Mouse (Mus musculus): Measurements from ENCODE around the gene Foxo4.

Foxo4 gene

DNA sequence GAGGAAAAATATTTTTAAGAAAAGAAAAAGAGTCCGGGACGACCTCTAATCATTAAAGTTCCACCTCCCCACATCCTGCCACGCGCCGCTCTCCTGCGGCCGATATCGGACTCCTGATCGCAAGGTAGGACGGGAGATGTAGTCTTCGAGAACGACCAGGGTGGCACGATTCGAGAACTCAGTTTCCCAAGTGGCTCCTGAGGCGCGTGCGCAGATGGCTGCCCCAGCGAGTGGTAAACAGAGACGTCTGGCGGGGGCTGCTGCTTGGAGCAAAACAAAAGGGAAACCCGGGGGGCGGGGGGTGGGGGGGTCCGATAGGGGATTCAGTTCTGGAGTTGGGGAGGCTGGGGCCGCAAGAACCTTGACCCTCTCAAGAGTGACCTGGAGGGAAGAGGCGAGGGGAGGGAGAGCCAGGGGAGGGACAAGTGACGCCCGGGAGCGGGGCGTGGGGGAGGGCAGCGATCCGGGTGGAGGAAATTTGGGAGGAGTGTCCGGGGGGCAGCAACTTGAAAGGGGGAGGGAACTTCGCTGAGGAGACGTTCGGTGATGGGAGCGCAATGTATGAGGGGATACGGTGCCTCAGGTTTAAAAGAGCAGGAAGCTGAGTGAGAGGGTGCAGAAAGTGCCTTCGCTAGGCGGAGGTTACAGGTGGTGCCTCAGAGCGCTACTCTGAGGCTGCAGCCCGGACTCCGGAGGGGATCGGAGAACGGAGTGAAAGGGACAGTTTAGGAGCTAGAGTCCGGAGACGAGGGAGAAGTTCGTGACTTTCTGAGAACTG is at the start of gene Foxo4:
Gene Foxo4 (plus strand): TSS at position 577 of the 778 bp plus-strand sequence.
- peak; percentile 89 to 93 for DNase-seq

DNA sequence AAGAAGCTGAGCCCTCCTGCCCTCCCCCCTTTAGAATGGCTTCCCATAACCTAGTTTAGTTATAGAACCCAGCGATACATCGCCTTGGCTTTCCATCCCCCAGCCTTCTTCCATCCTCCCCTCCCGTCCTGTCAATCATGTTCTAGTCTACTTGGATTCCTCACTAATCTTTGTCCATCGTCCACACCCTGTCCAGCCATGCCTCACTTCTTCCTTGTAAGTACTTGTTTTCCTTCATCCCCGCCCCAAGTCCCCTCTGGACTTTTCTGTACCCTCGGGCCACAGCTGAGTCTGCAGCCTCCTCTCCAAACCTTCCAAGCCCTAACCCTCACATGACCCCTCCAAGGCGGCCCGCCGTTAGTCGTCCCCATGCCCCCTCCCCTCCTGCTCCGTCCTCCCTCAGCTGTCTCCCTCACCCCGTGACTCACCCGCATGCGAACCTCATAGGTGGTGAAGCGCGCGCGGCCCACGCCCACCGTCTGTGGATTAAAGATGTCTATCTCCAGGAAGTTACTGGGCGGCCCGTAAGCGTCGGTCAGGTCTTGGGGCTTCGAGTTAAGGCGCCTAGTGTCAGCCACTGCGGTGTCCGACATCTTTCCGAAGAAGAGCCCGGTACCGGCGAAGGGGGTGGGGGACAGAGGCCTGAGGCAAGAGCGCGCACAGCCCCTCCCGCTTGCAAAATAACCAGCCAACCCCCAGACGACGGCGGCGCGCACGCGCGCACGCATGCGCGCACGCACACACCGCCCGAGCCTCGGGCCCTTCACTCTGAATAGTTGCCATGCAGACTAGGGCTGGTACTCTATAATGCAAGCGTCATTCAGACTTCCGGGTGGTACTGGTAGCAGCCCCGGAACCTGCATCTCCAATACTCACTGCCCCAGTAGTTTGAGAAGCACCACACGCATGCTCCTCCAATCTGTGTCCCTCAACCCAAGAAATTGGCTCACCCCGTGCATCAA is 32.2 kb upstream of the Foxo4 start, which contains the start of gene Snx12:
Gene Snx12 (minus strand): TSS at position 730 of the 962 bp plus-strand sequence.
- DNase-seq = peak; percentile 89 to 94

DNA sequence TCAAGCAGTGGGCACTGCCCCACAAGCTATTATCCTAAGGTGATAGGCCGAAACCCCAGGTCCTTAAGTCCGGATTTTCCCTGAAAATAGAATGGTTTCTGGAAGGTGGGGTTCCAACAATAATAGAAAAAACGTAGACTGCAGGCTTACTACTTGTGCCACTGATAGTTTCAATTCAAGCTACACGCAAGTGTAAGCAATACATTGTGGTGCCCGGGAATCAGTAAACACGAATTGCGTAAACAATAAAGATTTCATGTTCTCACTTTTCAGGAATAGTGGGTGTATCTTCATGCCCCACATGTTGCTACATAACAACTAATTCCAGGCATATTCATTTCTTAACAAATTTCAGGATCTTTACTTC is 31.5 kb upstream of the Foxo4 start:
- DNase-seq = no peak

DNA sequence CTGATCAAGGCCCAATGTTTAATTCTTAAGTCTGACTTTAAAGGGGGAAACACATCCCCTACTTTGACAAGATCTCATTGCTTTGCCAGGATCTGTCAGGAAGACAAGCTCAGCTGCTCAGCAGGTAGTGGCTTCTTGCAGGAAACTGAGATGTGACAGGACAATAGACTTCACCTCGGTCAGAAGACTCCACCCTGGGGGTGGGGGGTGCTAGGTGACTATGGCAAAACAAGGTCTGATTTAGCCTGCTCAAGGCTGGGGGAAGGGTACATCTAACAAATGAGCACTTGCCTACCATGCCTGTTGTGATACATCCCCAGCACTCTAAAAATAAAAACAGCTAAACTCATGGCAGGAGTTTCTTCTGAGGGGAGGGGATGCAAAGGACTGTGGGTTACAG is 9.3 kb upstream of the Foxo4 start:
- DNase-seq = no peak

DNA sequence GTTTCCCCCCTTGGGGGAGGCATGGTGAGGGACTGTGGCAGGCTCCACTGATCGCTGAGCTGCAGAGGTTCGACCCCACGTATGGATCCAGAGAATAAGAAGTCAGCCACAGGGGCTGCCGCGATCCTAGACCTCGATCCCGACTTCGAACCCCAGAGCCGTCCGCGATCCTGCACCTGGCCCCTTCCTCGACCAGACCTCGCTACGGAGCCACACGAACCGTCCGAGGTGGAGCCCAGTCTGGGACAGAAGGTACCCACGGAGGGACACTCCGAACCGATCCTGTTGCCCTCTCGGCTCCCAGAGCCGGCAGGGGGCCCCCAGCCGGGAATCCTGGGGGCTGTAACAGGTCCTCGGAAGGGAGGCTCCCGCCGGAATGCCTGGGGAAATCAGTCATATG is 412 bp downstream of the Foxo4 start:
- peak in 1 of 2 experiments; percentile 6 for DNase-seq

DNA sequence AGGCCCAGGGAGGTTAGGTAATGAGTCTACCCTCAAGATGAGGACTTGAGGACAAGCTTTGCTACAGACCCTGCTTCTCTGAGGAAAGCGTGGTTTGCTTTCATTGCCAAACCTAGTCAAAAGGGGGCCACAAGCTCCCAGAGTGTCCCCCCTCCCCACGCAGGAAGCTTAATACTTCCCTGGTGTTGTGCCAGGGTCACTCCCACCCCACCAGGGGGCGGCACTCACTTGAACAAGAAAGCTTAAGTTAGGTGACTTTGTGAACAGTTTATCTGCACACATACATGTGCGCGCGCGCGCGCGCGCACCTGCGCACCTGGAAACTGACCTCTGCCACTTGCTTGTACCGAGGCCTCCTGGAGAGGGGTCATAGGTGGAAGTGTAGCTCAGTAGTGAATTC is 2.3 kb downstream of the Foxo4 start:
- DNase-seq = peak; percentile 19 to 25

DNA sequence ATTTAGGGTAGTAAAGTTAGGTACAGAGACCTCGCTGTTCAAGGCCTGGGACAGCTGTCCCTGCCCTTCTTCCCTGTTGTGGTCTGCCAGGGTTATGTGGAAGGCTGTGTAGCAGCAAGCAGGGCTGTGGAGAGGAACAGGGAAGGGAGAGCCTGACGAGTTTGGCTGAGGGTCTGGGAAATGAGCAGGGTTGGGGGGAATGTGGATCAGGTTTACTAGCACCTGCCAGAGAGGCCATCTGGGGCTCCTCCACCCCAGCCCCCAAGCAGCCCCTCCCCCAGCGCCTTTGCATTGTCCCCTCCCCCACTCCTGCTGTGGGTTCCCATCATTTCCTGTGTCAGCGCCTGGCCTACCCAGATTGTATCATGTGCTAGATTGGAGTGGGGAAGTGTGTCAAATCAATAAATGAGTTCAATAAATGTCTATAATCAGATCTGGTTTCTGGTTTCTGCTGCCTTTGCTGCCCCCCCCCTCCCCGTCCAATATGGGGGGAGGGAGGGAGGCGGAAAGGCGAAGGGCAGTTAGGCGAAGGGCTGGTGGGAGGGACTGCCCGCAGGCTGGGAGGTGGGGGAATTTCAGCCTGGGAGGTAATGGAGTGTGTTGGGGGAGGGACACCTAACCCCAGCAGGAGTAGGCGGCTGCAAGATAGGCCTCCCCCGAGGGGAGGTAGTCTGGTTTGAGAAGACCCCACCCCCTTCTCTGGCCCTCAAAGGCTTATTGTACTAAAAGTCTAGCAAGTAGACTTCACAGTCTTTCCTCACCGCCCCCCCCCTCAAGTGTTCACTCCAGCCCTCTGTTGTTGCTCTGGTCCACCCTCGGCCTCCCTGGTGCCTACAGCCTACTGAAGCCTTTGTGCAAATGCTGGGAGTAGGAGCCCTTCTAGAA is 6.4 kb downstream of the Foxo4 start:
- DNase-seq = no peak

DNA sequence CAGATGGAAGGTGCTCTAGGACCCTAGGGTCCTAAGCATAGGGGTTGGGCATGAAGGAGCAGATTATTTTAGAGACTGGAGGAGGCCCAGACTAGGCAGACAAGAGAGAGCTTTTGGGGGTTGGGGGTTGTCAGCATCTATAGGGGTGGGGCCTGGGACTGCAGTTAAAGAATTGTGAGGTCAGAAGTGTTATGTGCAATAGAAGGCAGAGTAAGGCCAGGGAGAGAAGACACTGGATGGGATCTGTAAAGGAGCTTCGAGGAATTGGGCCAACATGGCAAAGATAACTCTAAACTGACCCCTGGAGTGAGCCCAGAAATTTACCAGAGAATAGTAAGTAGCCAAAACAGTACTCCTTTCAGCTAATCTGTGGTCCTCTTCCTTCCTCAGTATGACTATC is 9.6 kb downstream of the Foxo4 start, which contains the start of gene Gm614:
Gene Gm614 (minus strand): TSS at position 101 of the 400 bp plus-strand sequence.
- DNase-seq = no peak

DNA sequence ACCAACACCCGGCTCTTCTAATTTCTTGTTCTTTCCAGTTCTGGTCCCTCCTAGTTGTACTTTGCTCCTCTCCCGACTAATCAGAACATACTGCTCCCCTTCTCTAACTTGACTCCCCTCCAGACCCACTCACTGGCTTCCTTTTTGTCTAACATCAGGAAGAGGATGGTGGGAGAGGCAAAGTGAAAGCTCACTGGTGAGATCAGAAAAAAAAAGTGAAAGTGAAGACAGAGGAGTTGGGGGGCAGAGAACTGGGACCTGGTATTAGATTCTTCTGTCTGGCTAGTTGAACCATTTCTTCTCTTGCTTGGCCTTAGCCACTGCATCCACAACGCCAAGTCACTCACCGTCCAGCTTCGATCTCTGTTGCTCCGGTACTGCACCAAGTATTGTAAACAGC is 12.3 kb downstream of the Foxo4 start:
- DNase-seq = no peak

DNA sequence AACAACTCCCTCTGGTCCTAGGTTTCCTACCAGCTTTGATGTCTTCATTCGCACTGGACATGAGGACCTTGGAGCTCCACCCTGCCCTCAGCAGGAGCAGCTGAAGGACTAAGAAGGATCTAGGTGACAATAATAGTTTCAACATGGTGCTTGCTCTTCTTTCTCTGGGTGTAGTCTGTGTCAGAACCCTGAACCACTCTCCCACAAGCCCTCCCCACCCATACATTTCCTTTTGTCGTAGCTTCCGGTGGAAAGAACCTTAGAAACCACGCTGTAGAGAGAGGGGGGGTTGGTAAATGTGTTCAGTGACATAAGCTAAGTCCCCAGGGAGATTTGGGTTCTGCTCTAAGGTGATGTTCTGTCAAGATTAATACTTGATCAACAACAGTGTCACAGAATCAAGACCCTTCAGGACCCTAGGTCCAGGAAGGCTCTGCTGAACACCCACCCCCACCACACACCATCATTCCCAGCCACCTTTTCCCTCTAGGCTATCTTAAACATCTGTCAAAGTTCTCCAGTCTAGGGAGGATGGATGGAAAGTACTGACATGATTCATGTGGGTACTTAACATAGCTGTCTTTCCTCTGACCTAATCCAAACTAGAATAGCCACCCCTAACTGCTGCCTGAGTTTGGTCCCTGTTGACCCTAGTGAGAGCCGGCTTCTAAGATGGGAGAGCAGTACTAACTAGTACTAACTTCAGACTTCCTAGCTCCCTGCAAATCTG is 13.9 kb downstream of the Foxo4 start, which contains the start of gene Il2rg:
Gene Il2rg (minus strand): TSS at position 231 of the 730 bp plus-strand sequence.
- peak in 1 of 2 experiments; percentile 20 for DNase-seq

DNA sequence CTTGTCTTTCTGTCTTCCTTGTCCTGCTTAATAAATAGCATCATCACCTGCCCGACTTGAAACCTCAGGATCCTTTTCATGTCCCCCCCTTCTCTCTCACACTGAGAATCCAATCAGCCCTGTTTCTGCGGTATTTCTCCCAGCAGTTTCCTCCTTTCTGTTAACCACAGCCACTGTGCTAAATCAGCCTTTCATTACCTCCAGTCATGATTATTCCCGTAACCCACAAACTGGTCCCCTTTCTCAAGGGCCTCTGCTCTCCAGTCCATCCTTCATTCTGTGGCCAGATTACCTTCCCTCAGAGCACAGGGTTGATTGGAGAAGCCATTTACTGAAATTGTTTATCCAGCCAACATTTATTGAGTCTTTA is 14.4 kb downstream of the Foxo4 start, which contains the start of gene Gm20489:
Gene Gm20489 (minus strand): TSS at position 269 of the 370 bp plus-strand sequence.
- no peak for DNase-seq

DNA sequence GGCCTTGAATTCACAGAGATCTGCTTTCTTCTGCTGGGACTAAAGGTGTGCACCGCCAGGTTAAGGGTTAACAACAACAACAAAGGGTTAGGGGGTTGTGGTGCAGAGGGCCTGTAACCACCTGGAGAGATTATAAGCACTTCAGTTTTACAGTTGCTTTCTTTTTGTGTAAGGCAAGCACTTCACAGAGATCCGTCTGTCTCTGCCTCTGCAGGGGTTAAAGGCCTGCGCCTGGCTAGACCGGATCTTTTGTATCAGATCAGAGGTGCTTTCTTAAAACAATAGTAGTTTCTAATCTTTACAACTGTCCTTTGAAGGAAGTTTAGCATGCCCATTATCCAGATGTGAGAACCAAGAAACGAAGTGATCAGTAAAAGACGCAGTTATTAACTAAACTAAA is 19.1 kb downstream of the Foxo4 start:
- no peak for DNase-seq

DNA sequence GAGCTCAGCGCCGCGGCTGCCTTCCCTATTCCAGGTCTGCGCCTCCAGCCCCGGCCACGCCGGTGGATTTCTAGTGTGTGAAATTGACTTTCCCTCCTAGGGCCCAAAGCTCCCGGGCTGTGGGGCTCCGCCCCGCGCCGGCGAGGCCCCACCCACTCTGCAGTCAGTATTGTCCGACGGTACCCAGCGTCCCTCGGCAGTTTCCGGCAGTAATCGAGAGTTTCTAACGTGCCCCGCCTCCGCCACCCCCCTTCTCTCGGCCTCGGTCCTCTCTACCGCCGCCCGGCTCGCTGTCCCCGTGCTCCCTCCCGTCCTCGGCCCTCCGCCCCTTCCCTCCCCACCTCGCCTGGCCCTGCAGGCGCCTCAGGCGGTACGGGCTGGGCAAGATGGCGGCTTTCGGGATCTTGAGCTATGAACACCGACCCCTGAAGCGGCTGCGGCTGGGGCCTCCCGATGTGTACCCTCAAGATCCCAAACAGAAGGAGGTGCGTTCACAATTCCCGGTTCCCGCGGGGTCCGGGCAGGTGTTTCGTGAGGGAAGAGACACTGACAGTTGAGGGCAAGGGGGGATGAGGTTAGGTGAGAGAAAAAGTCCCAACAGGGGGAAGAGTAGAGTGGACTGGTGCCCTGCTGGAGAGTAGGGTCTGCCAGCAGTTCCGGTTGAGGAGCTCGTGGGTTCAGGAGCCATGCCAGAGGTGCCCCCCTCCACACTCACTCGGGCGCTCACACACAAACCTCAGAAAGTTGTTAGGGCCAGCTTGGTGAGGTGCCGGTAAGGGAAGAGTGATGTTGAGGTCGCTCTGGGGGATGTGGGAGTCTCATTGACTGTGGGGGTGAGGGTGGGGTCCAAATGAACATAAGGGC is 19.8 kb downstream of the Foxo4 start, which contains the start of gene Med12:
Gene Med12 (plus strand): TSS at position 156 of the 864 bp plus-strand sequence.
- peak; percentile 92 to 95 for DNase-seq

DNA sequence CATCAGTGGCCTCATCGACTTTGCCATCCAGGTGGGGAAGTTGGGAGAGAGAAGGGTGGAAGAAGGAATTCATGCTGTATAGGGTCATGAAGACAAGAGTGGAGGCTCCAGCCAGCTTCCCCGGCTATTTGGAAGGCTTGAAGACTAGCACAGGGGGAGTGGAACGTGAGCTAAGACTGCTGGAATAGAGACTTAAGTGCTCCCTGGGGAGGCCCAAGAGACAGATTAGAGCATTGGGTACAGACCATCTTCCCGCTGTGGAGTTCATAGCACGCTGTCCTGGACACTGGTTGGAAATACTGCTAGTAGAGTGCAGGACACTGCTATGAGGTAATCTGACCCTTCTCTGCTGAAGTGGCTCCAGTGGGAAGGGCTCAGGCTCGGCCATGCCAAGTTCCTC is 28.5 kb downstream of the Foxo4 start:
- DNase-seq = no peak

DNA sequence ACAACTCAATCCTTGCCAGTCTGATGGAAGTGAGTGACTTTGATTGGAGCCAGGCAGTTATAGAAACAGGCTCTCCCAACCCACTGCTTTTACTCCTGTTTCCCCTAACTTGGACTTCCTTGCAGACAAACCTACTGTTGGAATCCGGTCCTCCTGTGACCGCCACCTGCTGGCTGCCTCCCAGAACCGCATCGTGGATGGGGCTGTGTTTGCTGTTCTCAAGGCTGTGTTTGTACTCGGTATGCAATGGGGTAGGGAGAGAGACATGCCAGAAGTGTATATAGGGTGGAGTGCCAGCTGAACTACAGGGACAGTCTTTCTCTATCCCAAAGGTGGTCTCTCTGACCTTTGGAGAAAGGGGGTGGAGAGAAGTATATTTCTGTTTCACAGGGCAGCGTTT is 31.2 kb downstream of the Foxo4 start:
- DNase-seq = peak; percentile 62 to 75

DNA sequence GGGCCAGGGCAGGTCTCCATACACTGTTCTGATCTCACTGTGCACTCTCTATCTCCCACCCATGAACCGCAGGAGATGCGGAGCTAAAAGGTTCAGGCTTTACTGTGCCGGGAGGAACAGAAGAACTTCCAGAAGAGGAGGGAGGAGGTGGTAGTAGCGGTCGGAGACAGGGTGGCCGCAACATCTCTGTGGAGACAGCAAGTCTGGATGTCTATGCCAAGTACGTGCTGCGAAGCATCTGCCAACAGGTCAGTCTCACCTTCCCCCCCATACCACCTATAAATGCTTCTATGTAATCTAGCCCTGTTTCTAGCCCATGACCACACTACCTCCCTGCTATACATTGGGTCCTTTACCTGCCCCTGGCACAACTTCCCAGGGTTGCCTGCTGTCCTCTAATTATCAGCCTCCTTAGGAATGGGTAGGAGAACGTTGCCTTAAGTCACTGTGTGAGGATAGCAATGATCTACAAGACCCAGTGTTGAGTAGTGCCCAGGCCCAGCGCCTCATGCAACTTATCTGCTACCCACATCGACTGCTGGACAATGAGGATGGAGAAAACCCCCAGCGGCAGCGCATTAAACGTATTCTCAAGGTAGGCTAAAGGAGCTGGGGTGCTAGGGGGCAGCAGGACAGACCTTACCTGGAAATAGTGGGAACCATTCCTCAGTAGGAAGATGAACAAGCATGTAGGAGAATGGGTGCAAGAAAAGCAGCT is 31.8 kb downstream of the Foxo4 start:
- DNase-seq = no peak

DNA sequence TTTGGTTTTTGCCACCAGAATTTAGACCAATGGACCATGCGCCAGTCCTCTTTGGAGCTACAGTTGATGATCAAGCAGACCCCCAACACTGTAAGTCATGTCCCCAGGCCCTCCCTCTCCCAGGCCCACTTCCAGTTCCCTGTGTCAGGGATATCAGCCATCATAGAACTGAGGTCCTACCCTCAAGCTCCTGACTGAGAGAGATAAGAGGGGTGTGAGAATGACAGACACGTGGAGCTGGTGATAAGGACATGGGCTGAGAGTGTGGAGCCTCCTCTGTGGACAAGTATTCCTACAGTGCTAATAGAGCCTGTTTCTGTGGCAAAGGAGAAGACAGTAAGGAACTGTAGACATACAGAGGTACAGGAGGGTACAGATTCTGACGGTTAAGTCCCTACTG is 33.2 kb downstream of the Foxo4 start:
- no peak for DNase-seq

DNA sequence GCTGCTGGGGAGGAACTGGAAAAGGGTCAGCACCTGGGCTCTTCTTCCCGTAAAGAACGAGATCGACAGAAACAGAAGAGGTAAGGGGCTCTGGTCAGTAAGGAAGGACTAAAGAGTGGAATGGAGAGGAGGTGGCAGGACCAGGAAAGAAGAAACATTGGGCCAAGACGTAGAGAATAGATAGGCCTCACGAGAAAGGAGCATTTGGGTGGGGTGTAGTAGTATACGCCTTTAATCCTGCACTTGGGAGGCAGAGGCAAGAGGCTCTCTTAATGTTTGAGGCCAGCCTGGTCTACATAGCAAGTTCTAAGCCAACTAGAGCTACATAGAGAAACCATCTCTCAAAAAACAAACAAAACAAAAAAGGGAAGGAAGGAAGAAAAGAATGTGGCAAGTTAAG is 34.1 kb downstream of the Foxo4 start:
- DNase-seq = no peak

DNA sequence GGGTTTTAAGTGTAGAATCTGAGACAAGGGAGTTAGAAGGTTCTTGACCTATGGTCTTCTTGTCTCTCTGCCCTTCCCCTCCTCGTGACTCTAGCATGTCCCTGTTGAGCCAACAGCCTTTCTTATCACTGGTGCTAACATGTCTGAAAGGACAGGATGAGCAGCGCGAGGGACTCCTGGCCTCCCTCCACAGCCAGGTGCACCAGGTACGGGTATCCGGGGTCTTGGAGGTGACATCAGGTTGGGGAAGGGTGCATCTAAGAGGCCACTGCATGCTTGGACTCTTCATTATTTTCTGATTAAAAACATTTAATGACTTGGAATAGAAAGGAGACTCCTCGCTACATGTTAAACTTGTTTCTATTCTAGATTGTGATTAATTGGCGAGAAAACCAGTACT is 34.7 kb downstream of the Foxo4 start:
- no peak for DNase-seq

DNA sequence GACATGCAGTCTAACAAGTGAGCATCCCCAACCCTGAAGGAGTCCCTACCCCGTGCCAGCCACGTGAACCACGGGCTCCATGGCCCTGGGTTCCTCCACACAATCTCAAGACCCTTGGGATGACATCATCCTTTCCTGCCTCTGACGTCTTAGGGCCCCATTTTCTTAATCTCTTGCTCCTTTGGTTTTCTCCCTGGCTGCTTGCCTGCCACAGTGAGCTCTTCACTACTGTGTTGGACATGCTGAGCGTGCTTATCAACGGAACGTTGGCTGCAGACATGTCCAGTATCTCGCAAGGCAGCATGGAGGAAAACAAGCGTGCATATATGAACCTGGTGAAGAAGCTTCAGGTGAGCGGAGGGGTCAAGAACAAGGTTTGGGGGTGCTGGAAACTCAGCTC is 35.8 kb downstream of the Foxo4 start:
- no peak for DNase-seq
